Mouse (Mus musculus) erythroblast, embryonic 14.5 days (primary cell): ENCODE measurements around the gene Cyfip2. TPM values are rescaled to one million over a fixed set of nuclear protein-coding genes. Genes with fewer than 3 reads are reported as not detected.
"Not testable (repeated sequence)": the region's sequence is repeated elsewhere in the genome, so short reads cannot be mapped to it uniquely, and the experiment has no call there.

Experiments
- H3K27me3 ChIP-seq: 2 replicates; pipeline ENCODE4 v1.6.1; 2012; ENCODE audit warnings: inconsistent platforms; ENCODE audit not compliant: control insufficient read depth
- H3K36me3 ChIP-seq: 2 replicates; pipeline ENCODE4 v1.6.1; 2012; ENCODE audit warnings: mild to moderate bottlenecking, inconsistent platforms; ENCODE audit not compliant: control insufficient read depth
- H3K4me1 ChIP-seq: 2 replicates; pipeline ENCODE4 v1.6.1; 2012; ENCODE audit warnings: inconsistent platforms; ENCODE audit not compliant: control insufficient read depth
- H3K4me3 ChIP-seq: replicated peaks from 2 replicates; pipeline ENCODE3; 2012; ENCODE audit warnings: moderate library complexity, mild to moderate bottlenecking, inconsistent platforms
- H3K9me3 ChIP-seq: 2 replicates; pipeline ENCODE4 v1.6.1; 2012; ENCODE audit warnings: low read length, inconsistent platforms, mixed read lengths; ENCODE audit not compliant: control insufficient read depth
- GATA1 ChIP-seq: IDR thresholded peaks from 2 replicates; pipeline ENCODE4 v1.6.1; 2012; ENCODE audit warnings: low read length, inconsistent platforms, mixed read lengths
- TAL1 ChIP-seq: IDR thresholded peaks from 3 replicates; pipeline ENCODE4 v1.6.1; 2012; ENCODE audit warnings: low read length, inconsistent platforms, mixed read lengths
- polyA plus RNA-seq: library from polyadenylated mRNA; stranded (reverse); fragments of >175 nt; gene quantifications from 2 replicates; pipeline ENCODE4 v1.2.3, GENCODE M21; 2012

The Cyfip2 gene
- polyA plus RNA-seq, 1 experiment = 0.04 TPM

- Histone ChIP-seq H3K4me1 (no peaks in the 10 kb centered on the region), H3K36me3 (no peaks in the 10 kb centered on the region), H3K4me3 (no peak overlapping the region), H3K9me3 (no peaks in the 10 kb centered on the region), H3K27me3 (no peaks in the 10 kb centered on the region)
- TF ChIP-seq TAL1 = no peak
- no peak for TF ChIP-seq GATA1
Measured at GRCm38 (mm10) chr11:46194175-46194574, 118.5 kb downstream of the Cyfip2 start.

- no peak for TF ChIP-seq TAL1
- no peak for TF ChIP-seq GATA1
Measured at GRCm38 (mm10) chr11:46188283-46188682, 124.4 kb downstream of the Cyfip2 start.

GRCm38 (mm10) chr11:46185486-46185885, 127.2 kb downstream of the Cyfip2 start:
- Histone ChIP-seq H3K4me3 (no peak overlapping the region), H3K4me1 (no peaks in the 10 kb centered on the region), H3K9me3 (no peaks in the 10 kb centered on the region), H3K36me3 (no peaks in the 10 kb centered on the region), H3K27me3 (no peaks in the 10 kb centered on the region)
- TF ChIP-seq TAL1 (no peak), GATA1 (no peak)

More at GRCm38 (mm10) chr11:46188283-46188682, 124.4 kb downstream of the Cyfip2 start:
- H3K27me3 ChIP-seq = no peaks in the 10 kb centered on the region
- no peaks in the 10 kb centered on the region for H3K4me1 ChIP-seq
- no peaks in the 10 kb centered on the region for H3K9me3 ChIP-seq
- no peak overlapping the region for H3K4me3 ChIP-seq
- no peaks in the 10 kb centered on the region for H3K36me3 ChIP-seq

GRCm38 (mm10) chr11:46184946-46185345, 127.7 kb downstream of the Cyfip2 start:
- no peaks in the 10 kb centered on the region for H3K36me3 ChIP-seq
- H3K9me3 ChIP-seq = no peaks in the 10 kb centered on the region
- H3K27me3 ChIP-seq = no peaks in the 10 kb centered on the region
- TF ChIP-seq GATA1 (no peak), TAL1 (no peak)
- no peaks in the 10 kb centered on the region for H3K4me1 ChIP-seq
- H3K4me3 ChIP-seq = no peak overlapping the region

GRCm38 (mm10) chr11:46182031-46182430, 130.6 kb downstream of the Cyfip2 start:
- H3K9me3 ChIP-seq, H3K4me1 ChIP-seq: not testable (repeated sequence)

GRCm38 (mm10) chr11:46177246-46178043, 135.2 kb downstream of the Cyfip2 start:
- Histone ChIP-seq H3K36me3 (no peaks in the 10 kb centered on the region), H3K9me3 (no peaks in the 10 kb centered on the region), H3K4me3 (no peak overlapping the region), H3K27me3 (no peaks in the 10 kb centered on the region), H3K4me1 (no peaks in the 10 kb centered on the region)
- TF ChIP-seq TAL1 (no peak), GATA1 (no peak)

More at GRCm38 (mm10) chr11:46182031-46182430, 130.6 kb downstream of the Cyfip2 start:
- not testable (repeated sequence) for H3K27me3 ChIP-seq, H3K36me3 ChIP-seq, H3K4me3 ChIP-seq

GRCm38 (mm10) chr11:46176155-46176554, 136.5 kb downstream of the Cyfip2 start:
- Histone ChIP-seq H3K27me3 (no peaks in the 10 kb centered on the region), H3K4me3 (no peak overlapping the region), H3K9me3 (no peaks in the 10 kb centered on the region), H3K4me1 (no peaks in the 10 kb centered on the region), H3K36me3 (no peaks in the 10 kb centered on the region)
- TF ChIP-seq GATA1 (no peak), TAL1 (no peak)

GRCm38 (mm10) chr11:46172128-46172527, 140.5 kb downstream of the Cyfip2 start:
- Histone ChIP-seq H3K4me3 (no peak overlapping the region), H3K27me3 (peaks cover 4% of the 10 kb centered on the region; the same call in 1 of the 2 replicates), H3K9me3 (no peaks in the 10 kb centered on the region), H3K36me3 (no peaks in the 10 kb centered on the region), H3K4me1 (no peaks in the 10 kb centered on the region)
- no peak for TF ChIP-seq TAL1
- no peak for TF ChIP-seq GATA1

- Histone ChIP-seq H3K36me3 (no peaks in the 10 kb centered on the region), H3K4me1 (no peaks in the 10 kb centered on the region), H3K4me3 (no peak overlapping the region), H3K27me3 (peaks cover 24% of the 10 kb centered on the region), H3K9me3 (no peaks in the 10 kb centered on the region)
- TF ChIP-seq TAL1 (no peak), GATA1 (no peak)
Measured at GRCm38 (mm10) chr11:46169908-46170307, 142.8 kb downstream of the Cyfip2 start.

- H3K27me3 ChIP-seq = peaks cover 31% of the 10 kb centered on the region
- H3K36me3 ChIP-seq = no peaks in the 10 kb centered on the region
- no peaks in the 10 kb centered on the region for H3K4me1 ChIP-seq
- no peak for TF ChIP-seq TAL1
- TF ChIP-seq GATA1 = no peak
- H3K4me3 ChIP-seq = no peak overlapping the region
- H3K9me3 ChIP-seq = no peaks in the 10 kb centered on the region
Measured at GRCm38 (mm10) chr11:46168506-46168905, 144.2 kb downstream of the Cyfip2 start.
